Mouse (Mus musculus): Measurements from ENCODE around the gene Fam120a. TPM values are rescaled to one million over a fixed set of nuclear protein-coding genes. Genes with fewer than 3 reads are reported as not detected.

The Fam120a gene
- total RNA-seq, 2 experiments from 2014 or later: 182 to 184 TPM

GRCm38 (mm10) chr13:48917113-48917599 lies 50.7 kb downstream of the Fam120a start:
- no peak for DNase-seq

DNA sequence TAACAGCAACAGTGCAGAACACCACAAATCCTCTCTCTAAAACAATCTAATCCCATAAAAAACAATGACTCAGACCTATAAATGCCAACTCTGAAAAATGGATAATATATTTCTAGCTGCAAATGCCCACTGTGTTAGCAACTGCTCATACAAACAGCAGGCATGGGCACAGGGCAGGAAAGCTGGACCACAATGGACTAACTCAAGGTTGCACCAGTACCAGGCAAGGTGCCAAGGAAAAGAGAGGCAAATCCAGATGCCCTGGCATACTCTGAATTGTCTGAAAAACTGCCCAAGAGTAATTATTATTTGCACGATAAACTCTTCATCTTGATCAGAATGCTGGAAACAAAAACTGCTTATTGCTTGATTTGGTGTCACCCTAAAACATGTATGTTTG lies 54.1 kb downstream of the Fam120a start:
- peak; percentile 86 to 90 for DNase-seq

DNA sequence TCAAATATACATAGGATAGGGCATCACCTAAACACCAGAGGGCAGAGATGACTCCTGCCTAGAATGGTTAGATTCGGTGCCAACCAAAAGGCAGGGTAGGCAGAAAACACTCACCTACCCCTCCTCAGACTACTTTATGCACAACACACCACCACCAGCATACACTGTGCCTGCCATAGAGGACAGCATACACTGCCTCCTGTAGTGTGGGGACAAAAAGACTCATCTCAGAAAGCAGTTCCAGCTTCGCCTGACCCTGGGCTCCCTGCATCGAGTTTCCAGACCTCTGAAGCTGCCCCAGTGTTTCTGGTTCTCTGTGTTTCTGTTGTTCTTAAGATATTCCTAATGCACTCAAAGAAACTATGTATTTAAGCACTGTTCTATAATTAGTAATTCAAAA lies 54.7 kb downstream of the Fam120a start:
- no peak for DNase-seq

DNA sequence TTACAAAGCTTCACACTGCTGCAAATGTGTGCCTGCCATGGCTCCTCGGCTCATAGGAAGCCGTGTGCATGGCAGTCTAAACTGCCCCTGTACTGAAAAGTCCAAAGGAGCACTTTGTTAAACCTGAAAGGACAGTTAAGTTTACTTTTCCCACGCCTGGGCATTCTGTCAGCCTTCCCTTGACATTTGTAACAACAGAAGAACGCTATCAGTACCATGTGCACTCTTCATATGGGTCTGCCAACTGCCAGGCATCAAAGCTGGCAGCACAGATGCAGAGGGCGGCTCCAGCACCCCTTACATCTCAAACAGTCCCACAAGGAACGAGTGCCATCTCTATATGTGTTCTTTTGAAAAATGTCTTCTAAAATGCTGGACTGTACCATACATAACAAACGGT lies 56.4 kb downstream of the Fam120a start:
- peak; percentile 35 to 43 for DNase-seq

DNA sequence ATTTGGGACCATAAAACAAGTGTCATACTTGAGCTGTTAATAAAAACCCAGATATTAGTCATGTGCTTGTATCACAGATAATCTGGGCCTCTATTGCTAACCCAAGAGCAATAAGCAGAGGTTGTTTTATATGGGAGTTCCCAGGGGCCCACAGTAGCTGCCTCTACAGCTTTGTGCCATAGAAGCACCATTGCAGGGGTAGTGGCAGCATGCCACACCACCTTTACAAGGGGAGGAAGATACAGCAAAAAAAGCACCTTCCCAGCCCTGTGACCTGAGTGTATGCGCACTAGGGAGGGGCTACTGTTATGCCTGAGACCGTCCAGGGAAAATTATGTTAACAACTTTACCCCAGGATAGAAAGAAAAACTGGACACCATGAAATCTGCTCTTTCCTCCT lies 62.4 kb downstream of the Fam120a start:
- no peak for DNase-seq

GRCm38 (mm10) chr13:48895376-48895775 lies 72.4 kb downstream of the Fam120a start:
- DNase-seq: no peak

DNA sequence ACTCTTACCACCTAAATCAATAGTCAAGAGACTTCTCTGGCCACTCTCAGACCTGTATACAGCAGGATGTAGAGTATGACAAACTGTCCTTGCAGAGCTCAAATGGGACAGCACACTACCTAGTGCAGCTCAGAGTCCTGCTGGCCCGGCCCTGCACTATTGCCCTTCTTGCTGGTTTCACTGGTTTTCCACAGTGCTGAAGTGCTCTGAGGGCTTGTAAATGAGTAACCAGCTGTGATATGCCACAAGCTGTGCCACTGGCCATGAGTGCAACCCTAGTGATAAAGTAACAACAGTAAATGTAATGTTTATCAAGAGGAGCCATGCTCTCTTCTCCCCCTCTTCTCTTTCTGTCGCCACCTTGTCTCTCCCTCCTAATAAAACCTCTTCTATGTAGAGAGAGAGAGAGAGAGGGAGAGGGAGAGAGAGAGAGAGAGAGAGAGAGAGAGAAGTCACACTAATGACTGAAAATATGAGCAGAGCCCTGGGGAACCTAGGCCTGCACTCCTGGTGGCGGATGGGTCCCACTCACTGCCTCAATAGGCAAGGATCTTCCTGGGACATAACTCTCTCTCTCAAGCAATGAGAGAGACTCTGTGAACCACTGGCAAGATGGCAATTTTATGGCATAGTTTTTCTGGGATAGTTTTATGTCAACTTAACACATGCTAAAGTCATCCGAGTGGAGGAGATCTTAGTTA lies 77.4 kb downstream of the Fam120a start:
- no peak for DNase-seq

DNA sequence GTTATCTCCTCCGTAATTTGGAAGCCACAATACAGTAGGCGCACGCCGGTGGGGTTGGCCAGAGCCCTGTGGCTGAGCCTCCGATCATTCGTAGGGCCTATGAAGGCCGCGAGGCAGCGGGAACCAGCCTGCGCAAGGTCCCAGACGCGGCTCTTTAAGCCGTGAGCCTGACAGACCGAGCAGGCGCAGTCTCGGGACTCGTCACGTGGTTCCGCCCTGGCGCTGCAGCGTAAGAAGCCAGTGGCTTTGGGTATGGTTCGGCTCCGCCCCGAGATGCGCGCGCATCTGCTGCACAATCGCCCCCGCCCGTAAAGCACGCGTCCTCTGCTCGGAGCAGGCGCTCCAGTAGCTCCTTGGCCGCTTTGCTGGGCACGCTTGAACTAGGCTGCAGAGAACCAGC lies 89.3 kb downstream of the Fam120a start:
- peak; percentile 99 for DNase-seq

GRCm38 (mm10) chr13:48877805-48878204 lies 90.0 kb downstream of the Fam120a start:
- no peak for DNase-seq

DNA sequence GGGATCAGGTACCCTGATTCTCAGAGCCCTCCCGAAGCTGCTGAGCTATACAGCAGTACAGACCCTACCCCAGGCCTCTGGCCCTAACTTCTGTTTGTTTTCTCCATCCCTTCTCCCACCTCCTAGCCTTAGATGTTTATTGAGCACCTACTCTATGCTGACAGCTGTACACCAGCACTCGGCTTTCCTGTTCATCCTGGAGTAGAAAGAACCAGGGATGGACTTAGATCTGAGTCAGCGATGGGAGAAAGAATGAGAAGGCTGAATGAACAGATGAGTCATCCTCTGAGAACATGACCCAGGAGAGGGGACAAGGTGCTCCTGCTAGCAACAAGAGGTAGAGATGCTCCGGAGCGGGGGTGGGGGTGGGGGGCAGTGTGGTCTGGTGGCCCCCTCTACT lies 95.1 kb downstream of the Fam120a start:
- DNase-seq: no peak

DNA sequence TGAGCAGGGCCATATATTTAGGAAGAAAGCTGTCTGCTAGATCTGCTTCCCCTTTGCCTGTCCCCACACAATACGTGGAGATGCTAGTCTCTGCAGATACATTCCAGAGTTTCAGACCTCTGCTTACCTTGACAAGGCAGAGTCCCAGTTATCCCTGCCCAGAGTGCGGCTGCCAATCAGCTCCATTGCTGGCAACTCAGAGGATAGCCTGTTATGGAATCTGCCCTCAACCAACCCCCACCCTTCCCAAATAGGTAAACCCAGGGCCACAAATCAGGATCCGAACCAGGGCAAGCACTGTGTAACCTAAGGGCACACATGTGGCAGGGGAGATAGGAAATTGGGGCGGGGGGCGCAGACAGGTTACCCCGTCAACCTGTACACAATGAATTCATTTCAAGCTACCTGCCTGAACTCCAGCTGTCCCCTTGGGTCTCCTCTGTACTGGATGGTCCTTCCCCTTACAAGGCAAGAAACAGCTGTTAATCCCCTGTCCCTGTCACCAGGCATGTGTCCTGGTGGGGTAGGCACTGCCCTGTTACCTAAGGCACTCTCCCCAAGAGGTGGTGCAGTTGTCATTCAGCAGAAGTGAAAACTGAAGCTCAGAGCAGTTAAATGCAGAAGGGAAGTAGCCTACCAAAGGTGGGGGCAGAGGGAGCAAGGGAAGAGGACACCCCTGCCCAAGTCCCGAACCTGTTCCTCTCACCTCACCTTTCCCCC lies 95.8 kb downstream of the Fam120a start:
- DNase-seq: no peak

- DNase-seq: peak; percentile 42 to 69
Measured at GRCm38 (mm10) chr13:48870771-48871731, 96.8 kb downstream of the Fam120a start, which contains the start of gene Phf2. Gene Phf2, minus strand, starts transcription at chr13:48871119.

DNA sequence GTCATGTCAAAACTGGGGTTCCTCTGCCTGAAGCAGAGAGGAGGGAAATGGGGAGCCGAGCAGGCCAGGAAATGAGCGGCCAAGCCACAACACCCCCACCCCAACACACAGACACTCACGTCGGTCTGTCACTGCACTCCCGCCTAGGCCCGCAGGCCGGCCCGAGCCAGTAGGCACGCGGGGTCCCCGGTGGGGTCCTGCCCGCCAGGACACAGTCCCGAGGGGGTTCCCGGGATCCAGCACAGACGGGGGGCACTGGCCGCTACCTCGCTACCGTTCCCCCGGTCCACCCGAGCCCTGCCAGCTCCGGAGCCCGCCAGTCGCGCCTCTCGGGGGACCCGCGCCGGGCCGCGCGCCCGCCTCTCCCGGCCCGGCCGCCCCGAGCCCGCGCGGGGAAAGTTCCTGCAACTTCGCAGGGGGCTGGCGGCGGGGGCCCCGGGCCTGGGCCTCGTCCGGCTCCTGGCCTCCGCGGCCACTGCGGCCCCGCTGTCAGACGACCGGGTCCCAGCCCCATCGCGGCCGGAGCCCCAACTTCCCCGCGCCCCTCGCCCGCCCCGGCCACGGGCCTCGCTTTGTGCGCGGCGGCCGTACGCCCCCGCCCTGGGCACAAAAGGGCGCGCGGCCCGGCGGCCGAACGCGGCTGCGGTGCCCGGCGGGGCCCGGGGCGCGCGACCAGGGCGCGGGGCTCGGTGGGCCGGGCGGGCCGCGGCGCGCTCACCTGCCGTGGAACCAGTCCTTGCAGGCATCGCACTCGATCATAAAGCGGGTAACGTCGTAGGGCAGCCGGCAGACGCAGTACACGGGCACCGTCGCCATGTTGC lies 97.7 kb downstream of the Fam120a start:
- DNase-seq: peak; percentile 49 to 67

DNA sequence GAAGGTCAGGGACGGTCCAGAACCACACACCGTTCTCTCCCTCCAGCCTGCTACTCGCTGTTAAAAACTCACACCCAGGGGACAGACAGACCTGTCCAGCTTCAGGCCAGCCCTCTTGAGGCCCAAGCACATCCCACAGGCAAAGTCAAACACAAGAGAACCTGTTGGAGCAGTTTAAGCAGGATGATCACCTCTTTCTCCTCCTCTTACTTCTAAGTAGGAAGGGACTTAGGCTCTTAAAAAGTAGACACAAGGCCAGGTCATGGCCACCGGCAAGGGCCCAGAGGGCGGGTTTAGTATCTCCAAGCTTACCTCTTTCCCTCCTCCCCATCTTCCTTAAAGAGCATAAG lies 98.2 kb downstream of the Fam120a start:
- peak in 1 of 2 experiments; percentile 40 for DNase-seq

- no peak for DNase-seq
Measured at GRCm38 (mm10) chr13:48869088-48869487, 98.7 kb downstream of the Fam120a start.

DNA sequence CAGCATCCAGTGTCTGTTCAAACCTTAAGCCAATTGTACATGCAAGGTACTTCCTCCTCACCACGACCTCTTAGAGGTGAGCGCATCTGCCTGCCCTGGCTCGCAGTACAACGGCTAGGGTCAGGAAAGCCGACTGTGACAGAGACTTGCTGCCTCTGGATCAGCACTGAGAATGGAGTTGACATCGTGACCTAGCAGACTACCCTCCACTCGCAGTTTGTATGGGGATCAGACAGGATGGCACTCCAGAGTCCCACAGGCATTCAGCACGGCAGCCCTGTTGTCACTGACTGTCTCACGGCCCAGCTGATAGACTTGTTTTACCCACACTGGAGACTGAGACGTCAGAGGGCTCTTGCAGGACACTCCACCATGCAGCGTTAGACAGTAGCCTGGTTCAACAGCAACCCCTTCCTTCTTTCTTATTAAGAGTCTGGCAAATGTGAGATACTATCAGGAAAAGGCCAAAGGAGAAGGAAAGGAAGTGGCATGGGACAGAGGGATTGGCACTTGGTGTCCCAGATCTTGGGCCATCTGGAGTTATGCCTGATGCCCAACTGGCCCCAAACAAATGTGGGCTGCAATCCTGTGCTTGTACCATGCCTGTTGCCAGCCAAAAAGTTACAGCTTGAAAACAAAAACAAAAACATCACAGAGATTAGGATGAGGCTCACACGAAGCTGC lies 103.0 kb downstream of the Fam120a start:
- DNase-seq: no peak

DNA sequence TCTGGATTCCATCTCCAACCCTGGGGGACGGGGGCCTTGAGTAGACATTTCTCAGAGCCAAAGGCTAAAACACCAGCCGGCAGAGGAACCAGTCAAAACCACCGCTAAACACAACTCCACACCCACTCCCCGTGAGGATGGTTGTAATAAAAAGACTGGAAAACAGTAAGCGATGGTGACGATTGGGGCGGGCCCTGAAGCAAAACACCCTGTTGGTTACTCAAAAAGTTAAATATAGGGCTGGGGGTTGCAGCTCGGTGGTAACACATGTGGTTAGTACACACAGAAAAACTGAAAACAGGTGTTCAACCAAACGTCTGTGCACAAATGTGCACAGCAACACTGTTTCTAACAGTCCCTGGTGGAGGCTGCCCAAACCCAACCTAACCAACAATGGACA lies 104.3 kb downstream of the Fam120a start:
- no peak for DNase-seq

GRCm38 (mm10) chr13:48861913-48862312 lies 105.9 kb downstream of the Fam120a start:
- no peak for DNase-seq

GRCm38 (mm10) chr13:48858779-48859178 lies 109.0 kb downstream of the Fam120a start:
- peak in 1 of 2 experiments; percentile 38 for DNase-seq

DNA sequence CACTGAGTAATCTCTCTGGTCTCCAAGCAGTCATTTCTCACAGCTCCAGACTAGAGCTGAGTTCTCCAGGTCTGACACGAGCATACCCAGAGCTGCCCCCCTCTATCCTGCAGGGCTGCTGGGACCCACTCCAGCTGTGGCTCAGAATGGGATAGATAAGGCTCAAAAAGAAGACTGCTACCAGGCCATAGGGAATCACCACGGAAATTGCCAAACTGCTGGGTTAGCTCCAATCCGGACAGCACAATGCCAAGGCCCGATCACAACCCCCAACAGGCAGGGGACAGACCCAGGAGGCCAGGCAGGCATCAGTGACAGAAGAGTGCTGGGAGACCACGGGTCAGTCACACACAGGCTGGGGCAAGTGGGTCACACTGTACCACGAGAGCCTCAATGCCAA lies 109.8 kb downstream of the Fam120a start:
- DNase-seq: peak; percentile 38 to 57

Measured in adrenal gland, postnatal 36 days (tissue).